Mouse (Mus musculus) natural killer cell, adult 2 months (primary cell): ENCODE results near the gene Kcnip1.

Source experiments
- DNase-seq, 2 experiments: peaks; one replicate each; pipeline ENCODE4 v3.0.0; 2022; ENCODE audit warnings: low spot score in 2 of 2

The Kcnip1 gene

GRCm38 (mm10) chr11:33992938-33993337, at the start of gene Kcnip1:
Gene Kcnip1 (minus strand): TSS chr11:33993152.
- DNase-seq, result no peak

- DNase-seq, result no peak
Observed at GRCm38 (mm10) chr11:34040061-34040460, 47.1 kb upstream of the Kcnip1 start.

- DNase-seq, result peak; percentile 60 to 73
Observed at GRCm38 (mm10) chr11:34035909-34036658, 43.1 kb upstream of the Kcnip1 start.

DNA sequence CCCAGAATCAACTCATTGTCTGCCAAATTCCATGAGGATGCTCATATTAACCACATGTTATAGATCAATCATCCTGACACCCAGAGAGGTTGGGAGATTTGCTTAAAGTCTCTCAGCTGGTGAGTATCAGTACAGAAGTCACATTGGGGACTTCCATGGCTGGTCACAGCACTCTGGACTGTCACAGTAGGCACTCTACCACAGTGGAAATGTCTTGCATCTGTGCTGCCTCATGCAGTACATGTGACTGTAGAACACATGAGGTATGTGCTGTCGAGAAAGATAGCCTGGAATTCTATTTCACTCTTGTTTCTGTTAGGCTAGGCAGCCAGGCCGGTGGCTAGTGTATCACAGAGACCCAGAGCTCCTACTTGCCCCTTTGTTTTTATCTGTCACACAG, 41.8 kb upstream of the Kcnip1 start:
- DNase-seq, result peak; percentile 36 to 49

DNA sequence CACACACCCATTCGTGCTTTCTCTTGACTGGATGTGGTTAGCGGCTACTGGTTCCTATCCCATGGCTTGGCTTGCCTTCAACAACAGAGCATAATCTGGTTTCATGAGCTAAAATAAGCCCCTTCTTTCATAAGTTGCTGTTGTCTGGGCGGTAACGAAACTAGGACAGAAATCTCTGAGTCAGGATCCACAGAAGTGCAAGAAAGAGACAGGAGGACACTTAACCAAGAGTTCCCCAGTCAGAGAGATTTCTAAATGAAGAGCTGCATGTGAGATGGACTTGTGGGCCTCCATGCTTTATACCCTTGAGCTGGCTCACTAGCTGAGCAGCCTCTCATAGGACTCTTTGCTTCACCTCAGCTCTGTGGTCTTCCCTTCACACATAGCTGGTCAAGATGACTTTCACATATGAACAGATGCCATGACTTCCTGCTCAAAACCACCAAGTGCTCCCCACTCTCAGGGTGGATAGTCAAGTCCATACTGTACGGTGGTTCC, 41.1 kb upstream of the Kcnip1 start:
- DNase-seq, result peak; percentile 57 to 71

GRCm38 (mm10) chr11:34031015-34031805, 38.3 kb upstream of the Kcnip1 start:
- DNase-seq, result peak; percentile 33 to 48

GRCm38 (mm10) chr11:34029658-34030057, 36.7 kb upstream of the Kcnip1 start:
- DNase-seq, result no peak

DNA sequence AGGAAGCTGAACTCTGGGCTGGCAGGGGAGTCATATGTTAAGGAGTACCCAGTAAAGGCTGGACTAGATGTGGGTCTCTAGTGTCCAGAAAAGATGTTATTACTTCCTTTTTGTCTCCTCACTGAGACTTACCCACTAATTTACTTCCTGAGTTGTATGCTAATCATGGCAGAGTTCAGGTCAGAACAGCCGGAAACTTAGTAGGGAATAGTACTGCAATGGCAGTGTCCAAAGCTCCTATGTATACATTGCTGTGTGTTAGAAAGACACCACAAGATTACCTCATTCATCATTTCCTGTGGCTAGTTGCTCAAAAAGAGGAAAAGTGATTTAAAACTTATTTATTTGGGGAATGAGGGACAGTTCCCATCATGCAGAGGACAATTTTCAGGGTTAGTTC, 32.1 kb upstream of the Kcnip1 start:
- DNase-seq, result no peak

DNA sequence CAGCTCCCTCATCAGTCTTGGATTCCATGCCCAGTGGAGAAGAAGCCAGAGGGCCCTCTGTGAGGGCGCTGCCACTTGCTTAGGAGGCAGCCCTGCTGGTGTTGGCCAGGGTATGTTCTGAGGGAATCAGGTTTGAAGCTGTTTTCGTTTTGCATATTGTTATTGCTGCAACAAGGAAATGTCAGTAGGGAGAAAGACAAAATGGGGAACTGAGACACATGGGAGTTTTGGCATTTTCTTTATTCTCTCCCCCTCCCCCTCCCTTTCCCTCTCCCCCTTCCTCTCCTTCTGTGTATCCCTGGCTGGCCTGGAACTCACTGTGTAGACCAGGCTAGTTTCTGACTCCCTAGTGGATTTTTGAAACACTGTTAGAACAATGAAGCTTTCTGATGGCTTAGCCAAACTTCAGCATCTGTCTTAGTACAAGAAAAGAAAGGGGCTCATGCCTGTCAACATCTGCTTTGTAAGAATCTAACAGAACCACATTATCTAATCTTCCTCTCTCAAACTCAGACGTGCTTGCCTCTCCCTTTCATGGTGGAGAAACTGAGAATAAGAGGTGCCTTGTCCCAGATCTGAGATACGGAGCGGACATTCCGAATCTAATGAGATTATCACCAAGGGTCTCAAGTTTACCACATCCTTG, 19.2 kb upstream of the Kcnip1 start:
- DNase-seq, result no peak

GRCm38 (mm10) chr11:34010859-34011172, 17.9 kb upstream of the Kcnip1 start:
- DNase-seq, result peak; percentile 40 to 54

GRCm38 (mm10) chr11:34010133-34010858, 17.3 kb upstream of the Kcnip1 start:
- DNase-seq, result peak; percentile 9 to 22

DNA sequence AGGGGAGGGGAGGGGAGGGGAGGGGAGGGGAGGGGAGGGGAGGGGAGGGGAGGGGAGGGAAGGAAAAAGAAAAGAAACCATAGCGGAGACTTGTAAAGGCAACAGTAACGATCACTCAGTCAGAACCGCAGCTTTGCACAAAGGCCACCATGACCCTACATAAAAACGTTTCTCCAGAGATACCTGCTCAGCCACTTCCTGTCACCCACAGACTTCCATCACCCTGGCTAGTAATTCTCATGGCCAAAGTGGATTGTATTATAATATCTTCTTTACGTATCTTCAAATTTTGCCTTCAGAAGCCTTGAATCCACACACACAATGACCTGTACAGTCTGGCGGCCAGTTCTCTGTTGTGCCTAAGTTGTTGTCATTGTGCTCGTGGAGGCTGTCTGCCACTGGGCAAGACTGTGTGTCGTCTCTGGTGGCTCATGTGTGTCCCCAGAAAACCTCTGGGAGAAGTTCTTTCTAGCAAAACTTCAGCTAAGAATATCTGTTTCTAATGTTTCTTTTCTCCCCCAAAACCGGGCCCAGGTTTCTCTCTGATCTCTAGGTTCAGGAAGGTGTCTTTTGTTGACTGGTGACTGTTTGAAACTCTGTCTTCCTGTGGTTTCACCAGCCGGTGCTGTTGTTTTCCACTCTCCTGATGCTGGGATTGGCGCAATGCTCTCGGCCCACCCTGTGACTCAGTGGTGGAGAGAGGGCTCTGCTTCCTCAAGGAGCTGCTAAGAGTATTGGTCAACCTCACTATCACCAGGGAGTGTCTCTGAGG, 16.6 kb upstream of the Kcnip1 start:
- peak; percentile 11 to 12 for DNase-seq

DNA sequence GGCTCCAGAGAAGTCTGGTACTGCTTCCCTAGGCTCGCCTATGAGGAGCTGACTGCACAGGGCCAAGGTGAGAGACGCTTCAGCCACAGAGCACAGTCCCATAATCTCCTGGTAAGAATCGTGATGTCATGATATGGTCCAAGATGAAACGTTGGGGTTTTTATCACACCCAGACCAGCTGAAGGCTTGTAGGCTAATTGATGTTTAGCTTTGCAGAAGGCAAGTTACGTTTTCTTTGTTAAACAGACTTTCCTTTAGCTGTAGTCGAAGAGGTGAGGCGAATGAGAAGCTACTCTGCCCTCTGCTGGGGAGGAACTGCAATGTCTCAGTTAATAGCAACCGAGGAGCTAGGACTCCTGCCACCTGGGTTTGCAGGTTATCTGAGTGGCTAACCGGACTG, 15.8 kb upstream of the Kcnip1 start:
- peak; percentile 73 to 78 for DNase-seq

DNA sequence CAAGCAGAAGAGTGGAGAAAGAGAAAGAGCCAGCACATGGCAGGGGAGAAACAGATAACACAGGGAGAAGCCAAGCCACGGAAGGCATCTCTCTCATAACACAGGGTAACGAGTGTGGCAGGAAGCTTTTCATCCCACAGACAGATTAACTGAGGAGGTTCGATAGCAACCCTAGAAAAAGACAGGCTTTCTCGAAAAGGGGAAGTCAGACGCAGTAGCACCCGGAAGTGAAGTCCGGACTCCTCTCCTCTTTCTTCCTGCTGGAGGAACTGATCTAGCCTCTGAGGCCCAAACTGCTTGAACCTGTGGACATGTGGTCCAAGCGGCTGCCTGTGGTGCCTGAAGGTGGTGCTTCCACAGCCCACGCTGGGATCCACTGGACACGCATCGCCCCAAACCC, 15.3 kb upstream of the Kcnip1 start:
- DNase-seq, result peak; percentile 58 to 63

DNA sequence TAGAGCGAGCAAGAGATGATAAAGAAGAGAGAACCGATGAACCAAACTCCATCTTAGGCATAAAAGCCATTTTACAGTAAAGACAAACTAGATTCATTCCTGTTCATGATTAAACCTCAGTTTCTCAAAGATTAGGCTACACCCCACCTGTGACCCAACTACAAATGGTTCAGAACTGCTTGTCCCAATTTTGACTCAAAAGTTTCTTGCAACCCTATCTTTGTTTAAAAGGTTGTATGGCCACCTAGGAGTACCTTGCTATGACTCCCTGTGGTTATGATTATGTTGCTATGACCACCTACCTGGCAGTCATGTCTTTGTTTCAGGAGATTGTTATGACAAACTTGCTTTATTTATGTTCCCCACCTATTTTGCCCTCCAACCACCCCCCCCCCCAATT, 14.7 kb upstream of the Kcnip1 start:
- no peak for DNase-seq

- DNase-seq, result no peak
Observed at GRCm38 (mm10) chr11:34002593-34002965, 9.6 kb upstream of the Kcnip1 start.

- DNase-seq, result peak; percentile 57 to 62
Observed at GRCm38 (mm10) chr11:34001938-34002592, 9.1 kb upstream of the Kcnip1 start.

GRCm38 (mm10) chr11:34000416-34000815, 7.5 kb upstream of the Kcnip1 start:
- no peak for DNase-seq

DNA sequence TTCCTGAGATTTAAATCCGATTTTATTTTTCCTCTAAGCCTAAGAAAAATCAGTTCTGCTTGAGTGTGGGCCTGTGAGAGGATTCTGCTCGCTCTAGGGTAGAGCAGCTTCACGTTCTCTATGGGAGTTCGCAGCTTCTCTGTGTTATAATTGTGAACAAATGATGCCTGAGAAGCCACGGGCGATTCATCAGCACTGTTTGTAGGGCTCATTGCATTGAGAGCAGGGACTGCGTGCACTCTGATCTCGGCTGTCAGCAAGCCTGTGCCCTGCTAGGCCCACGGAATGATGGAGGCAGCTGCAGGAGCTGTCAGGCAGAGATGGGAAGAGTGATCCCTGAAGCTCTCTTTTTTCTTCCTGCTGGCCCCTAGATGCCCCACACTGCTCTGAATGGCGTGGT, 5.3 kb upstream of the Kcnip1 start:
- no peak for DNase-seq

DNA sequence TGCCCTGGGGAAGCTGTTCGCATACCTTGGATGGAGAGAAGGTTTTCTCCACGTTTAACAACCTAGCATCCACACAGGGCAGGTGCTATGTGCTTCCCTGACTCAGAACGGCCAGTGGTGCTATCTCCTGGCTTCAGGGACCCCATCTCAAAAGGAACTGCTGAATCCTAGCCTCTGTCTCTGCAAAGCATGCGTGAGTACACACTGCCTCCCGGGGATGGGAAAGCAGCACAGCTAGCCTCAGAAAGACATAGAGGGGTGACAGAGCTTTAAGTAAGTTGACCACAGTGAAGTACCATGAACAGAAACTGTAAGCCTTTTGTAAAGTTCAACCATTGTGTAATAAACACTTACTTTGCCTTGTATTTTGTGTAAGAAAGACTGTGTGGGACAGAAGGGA, 544 bp upstream of the Kcnip1 start:
- no peak for DNase-seq

DNA sequence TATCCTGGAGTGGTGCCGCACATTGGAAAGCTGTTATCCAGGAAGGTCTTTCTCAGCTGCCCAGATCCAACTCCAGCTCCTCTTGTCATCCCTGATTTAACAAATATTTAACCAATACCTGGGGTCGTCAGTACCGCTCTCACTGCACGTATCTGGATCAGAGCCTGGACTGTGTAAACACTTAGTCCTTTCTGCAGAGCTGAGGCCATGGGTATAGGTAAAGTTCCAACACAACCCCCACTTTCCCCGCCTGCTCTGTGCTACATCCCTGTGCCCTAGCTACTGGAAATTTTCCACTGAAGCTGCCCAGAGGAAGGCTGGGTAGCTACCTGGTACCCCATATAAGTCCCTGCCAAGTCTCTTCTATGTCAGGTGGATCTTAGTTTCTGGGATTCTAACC, 3.0 kb downstream of the Kcnip1 start:
- no peak for DNase-seq
